Mouse (Mus musculus) thymus, postnatal 10 days (tissue): ENCODE data around the gene Vmn2r3.
"Not testable (repeated sequence)": the region's sequence is repeated elsewhere in the genome, so short reads cannot be mapped to it uniquely, and the experiment has no call there.

Experiments used
- DNase-seq, 2 experiments: peaks; one replicate each; pipeline ENCODE4 v3.0.0; 2021; ENCODE audit warnings: low spot score in 2 of 2

Vmn2r3 gene

GRCm38 (mm10) chr3:64289609-64290008 is at the start of gene Vmn2r3:
Vmn2r3 (minus strand) TSS chr3:64289709.
- DNase-seq, result no peak

GRCm38 (mm10) chr3:64332548-64332947 is 43.0 kb upstream of the Vmn2r3 start:
- DNase-seq, result no peak

- no peak for DNase-seq
Measured at GRCm38 (mm10) chr3:64321824-64322223, 32.3 kb upstream of the Vmn2r3 start.

- DNase-seq, result no peak
Measured at GRCm38 (mm10) chr3:64306799-64307198, 17.3 kb upstream of the Vmn2r3 start.

GRCm38 (mm10) chr3:64265762-64266112 is 23.8 kb downstream of the Vmn2r3 start:
- DNase-seq, result no peak

GRCm38 (mm10) chr3:64265056-64265761 is 24.3 kb downstream of the Vmn2r3 start:
- not testable (repeated sequence) for DNase-seq

- DNase-seq, result no peak
Measured at GRCm38 (mm10) chr3:64259582-64259981, 29.9 kb downstream of the Vmn2r3 start.

GRCm38 (mm10) chr3:64251646-64252045 is 37.9 kb downstream of the Vmn2r3 start:
- no peak for DNase-seq

- DNase-seq, result not testable (repeated sequence)
Measured at GRCm38 (mm10) chr3:64250461-64250860, 39.0 kb downstream of the Vmn2r3 start.

GRCm38 (mm10) chr3:64235459-64235858 is 54.0 kb downstream of the Vmn2r3 start:
- not testable (repeated sequence) for DNase-seq

GRCm38 (mm10) chr3:64233655-64234054 is 55.9 kb downstream of the Vmn2r3 start:
- not testable (repeated sequence) for DNase-seq

- no peak for DNase-seq
Measured at GRCm38 (mm10) chr3:64227243-64227642, 62.3 kb downstream of the Vmn2r3 start.
